Mouse (Mus musculus) right cerebral cortex, postnatal 14 days (tissue): Measurements from ENCODE around the gene Setd5.

Source experiments
- DNase-seq: peaks from one replicate; pipeline ENCODE4 v3.0.0; 2022

Setd5 gene

GRCm38 (mm10) chr6:113060892-113061563 is 16.1 kb upstream of the Setd5 start:
- DNase-seq = no peak

GRCm38 (mm10) chr6:113062253-113062652 is 14.9 kb upstream of the Setd5 start:
- DNase-seq = no peak

- no peak for DNase-seq
These were observed 13.8 kb upstream of the Setd5 start for GRCm38 (mm10) chr6:113063363-113063762.

DNA sequence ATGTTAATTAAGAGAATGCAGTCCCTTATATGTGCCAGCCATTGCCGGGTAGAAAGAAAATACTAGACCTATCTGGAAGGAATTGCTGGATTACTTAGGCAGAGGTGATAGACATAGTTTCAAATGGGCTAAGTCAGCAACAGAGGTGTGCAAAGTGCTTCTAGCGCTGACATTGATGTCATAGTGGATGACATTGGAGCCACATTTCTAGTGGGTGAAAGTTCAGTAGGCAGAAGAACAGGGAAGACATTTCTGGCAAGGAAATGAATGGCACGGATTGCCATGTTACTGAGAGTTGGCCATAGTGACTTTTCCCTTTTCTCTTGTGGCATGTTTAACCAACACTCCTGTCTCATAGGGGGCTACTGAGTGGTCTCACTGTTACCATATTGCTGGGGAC is 12.0 kb upstream of the Setd5 start:
- DNase-seq = no peak

- DNase-seq = no peak
These were observed 8.0 kb upstream of the Setd5 start for GRCm38 (mm10) chr6:113069154-113069553.

DNA sequence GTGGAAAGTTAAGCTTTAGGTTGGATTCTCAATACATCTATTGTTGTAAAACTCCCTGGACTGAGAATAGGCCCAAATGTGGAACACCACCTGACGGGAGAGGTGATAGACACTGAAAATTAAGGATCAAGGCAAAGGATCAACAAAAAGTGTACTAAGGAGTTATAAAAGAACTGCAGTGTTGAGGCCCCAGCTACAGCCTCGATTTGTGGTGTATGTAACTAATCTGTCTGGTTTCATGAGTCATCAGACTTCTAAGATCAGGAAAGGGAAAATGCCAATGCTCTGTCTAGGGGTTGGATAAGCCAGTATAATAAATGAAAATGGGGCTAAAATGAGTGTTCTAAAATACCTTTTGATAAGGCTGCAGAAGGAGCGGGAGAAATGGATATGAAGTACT is 1.9 kb upstream of the Setd5 start:
- no peak for DNase-seq

GRCm38 (mm10) chr6:113076012-113076685 is 1.0 kb upstream of the Setd5 start:
- DNase-seq = peak; percentile 90

- no peak for DNase-seq
These were observed 435 bp downstream of the Setd5 start for GRCm38 (mm10) chr6:113077569-113078030.

GRCm38 (mm10) chr6:113078031-113078721 is 1.0 kb downstream of the Setd5 start:
- peak; percentile 29 for DNase-seq

DNA sequence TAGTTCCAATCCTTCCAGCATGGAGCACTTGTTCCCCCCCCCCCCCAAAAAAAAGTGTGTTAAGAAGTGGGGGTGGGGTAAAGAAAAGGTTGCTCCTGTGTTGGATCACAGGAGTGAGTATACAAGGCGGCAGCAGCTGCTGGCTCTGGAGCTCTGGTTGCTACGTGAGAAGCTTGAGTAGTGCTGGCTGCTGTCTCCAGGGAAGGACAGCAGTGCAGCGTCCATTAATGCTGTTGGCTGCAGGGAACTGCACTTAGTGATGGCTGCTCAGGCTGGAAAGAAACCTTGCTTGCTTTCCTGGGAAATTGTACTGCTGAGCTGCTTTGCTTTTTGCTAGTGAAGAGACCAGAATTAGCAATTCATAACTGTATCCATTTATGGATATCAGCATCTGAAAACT is 2.3 kb downstream of the Setd5 start:
- DNase-seq = peak; percentile 30

DNA sequence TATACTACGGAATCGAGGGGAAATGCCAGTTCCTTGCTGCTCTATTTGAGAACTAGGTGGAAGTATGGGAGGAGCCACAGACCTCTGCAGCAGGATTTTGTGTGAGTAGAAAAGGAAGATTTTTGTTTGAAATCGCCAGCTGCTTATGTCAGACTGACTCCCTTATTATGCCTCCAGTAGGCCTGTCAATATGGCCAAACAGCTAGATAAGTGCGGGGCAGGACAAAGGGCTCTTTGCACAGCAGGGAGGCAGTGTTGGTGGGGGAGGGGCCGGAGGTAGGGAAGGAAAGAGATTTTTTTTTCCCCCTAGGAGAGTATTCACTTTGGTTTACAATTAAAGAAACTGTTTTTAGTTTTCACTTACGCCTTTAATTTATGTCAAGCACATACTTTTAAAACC is 5.1 kb downstream of the Setd5 start:
- peak; percentile 12 for DNase-seq

GRCm38 (mm10) chr6:113084590-113084989 is 7.4 kb downstream of the Setd5 start:
- no peak for DNase-seq

DNA sequence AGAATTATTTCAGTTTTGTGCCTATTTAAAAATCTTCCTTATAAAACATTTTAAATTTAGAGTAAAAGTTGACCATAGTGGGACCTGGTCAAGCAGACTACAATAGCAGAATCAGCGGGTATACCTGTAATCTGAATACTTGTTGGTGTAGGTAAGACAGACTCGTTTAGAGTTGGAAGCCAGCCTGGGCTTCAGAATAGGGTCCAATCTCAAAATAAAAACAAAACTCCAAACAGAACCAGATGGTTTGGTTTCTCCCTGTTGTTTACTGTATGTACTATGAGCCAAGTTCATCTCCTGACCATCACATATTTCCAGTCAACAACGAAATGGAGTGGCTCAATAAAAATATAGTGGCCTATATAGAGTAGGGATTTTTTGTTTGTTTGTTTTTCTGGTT is 16.0 kb downstream of the Setd5 start:
- DNase-seq = no peak

DNA sequence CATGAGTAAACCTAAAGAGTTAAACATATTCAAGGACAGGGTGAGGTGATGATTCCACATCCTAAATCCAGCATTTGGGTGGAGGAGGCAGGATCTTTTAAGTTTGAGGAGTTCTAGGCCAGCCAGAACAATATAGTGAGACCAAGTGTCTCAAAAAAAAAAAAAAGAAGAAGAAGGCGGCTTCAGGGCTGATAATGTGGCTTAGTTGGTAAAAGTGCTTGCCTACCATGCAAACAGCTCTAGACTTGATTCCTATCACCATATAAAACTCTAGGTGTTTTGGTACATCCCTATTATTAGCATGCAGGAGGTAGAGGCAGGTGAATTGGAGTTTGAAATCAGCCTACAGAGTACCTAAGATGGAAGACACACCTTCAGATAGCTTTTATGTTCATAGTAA is 18.4 kb downstream of the Setd5 start:
- no peak for DNase-seq

- no peak for DNase-seq
These were observed 20.5 kb downstream of the Setd5 start for GRCm38 (mm10) chr6:113097662-113098061.

DNA sequence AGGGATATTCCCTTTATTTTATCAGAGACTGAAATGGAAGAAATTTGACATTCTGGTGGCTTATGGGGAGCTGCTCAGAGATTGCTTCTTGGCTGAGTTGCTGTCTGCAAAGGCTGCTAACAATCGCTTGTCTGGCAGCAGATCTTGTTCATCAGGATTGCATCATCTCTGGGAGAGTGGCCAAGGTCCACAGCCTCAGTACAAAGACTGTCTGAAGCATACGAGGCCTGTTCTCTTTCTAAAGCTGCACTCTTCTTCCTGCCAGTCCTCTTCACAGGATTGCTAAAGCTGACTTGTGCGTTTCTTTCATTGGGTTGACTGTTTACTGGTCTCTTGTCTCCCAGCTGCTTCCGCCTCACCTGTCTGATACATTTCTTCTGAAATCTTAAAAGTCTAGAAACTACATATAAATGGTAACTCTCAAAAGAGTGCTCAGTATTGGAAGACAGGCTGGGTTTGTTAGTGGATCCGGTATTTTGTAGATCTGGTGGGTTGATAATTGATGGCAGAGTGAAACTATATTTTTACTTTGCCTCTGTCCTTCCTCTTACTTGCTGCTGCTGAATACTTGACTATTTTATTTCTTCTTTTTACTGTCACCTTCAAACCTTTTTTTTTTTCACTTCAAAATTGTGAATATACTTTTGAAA is 22.6 kb downstream of the Setd5 start:
- DNase-seq = peak; percentile 75

GRCm38 (mm10) chr6:113102541-113102940 is 25.4 kb downstream of the Setd5 start:
- DNase-seq = no peak

DNA sequence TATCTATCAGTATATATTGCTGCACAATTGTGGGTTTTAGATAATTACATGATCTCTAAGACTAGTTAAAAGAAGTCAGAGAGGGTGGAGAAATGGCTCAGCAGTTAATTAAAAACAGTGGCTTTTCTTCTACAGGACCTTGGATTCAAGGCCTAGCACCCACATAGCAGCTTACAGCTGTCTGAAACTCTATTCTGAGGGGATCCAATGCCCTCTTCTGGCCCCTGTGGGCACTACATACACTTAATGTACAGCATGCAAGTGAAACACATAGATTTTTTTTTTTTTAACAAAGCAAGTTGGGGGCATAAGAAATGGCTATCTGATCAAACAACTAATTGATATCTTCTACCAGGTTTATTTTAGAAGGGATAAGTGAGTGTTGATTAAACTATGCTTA is 26.6 kb downstream of the Setd5 start:
- DNase-seq = peak; percentile 35

DNA sequence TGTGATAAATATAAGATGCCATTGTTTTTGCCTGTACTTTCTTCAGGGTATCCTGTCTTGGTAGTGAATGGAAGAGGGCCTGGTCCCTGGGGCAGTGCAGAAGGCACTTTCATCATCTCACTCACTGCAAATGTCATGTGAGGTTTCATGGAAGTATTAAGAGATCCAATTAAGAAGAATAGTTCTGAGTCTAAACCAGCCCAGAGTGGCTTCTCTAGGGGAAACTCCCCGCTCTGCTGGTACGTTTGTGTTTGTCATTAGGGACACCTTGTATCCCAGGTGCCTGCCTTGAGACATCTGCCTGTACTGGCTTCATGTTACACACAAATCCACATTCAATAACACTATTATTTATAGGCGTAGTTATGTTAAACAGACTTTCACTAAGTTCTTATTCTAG is 32.2 kb downstream of the Setd5 start:
- no peak for DNase-seq

GRCm38 (mm10) chr6:113109956-113110355 is 32.8 kb downstream of the Setd5 start:
- DNase-seq = no peak

- no peak for DNase-seq
These were observed 43.6 kb downstream of the Setd5 start for GRCm38 (mm10) chr6:113120806-113121205.

DNA sequence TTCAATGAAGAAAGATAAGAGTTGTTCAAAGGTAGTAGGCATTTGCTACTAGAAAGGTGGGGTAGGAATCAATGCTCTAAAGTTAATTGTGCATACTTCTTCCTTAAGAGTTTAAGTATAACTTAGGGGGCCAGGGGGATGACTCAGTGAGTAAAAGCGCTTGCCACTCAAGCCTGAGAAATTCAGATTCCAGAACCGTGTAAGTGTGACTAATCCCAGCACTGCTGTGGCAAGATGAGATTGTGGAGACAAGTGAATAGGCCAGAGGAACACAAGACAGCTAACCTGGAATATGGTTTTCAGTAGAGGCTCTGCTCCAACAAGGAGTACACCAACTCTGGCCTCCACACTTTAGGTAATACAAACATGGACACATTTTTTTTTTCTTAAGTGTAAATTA is 56.2 kb downstream of the Setd5 start:
- no peak for DNase-seq

DNA sequence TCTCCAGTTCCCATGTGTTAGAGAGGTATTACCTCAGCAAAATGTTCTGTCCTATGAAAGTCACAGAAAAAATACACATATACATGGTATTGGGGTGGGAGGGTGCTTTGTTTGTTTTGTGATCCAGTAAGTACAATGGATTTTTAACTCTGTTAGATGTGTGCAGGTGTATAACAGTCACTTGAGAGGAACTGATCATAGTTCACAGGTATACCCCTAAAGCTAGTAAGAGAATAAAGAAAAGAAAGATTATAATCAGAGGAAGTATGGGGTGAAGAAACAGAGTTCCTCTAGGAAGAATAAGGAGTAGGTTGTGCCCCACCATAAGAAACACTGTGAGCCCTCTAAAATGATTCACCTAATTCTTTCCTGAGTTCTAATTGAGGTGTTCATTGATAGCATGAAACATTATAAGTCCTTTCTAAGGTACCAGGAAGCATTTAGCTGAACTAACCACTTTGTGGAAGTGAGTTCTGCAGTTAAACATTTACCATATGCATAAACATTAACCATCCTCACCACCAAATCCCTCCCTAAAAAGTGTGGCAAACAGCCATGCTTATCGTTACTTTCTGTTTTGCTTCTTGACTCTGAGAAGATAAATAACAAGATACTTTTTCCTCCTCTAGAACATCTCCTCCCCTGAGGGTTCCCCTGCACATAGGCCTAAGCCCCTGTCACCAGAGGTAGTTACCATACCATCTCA is 64.4 kb downstream of the Setd5 start:
- DNase-seq = no peak
